Mouse (Mus musculus) MEL (cell line): ENCODE measurements around the gene Ntn5. TPM values are rescaled to one million over a fixed set of nuclear protein-coding genes. Genes with fewer than 3 reads are reported as not detected.
"Not testable (repeated sequence)": the region's sequence is repeated elsewhere in the genome, so short reads cannot be mapped to it uniquely, and the experiment has no call there.

Experiments
- DNase-seq: peaks from one replicate; pipeline ENCODE4 v3.0.0; 2011; ENCODE audit warnings: low read depth, low spot score
- H3K27ac ChIP-seq: 2 replicates; pipeline ENCODE4 v1.5.1; 2012; ENCODE audit warnings: low read depth, mild to moderate bottlenecking, control low read depth, low read length, moderate library complexity; ENCODE audit not compliant: control insufficient read depth
- H3K27me3 ChIP-seq, 2 experiments: fragments of 150-350 bp in 1 of 2; sonication (generic) in 1 of 2; 2 replicates each; pipeline ENCODE4 v1.6.1; 2012; ENCODE audit warnings: low read length in 2 of 2, mild to moderate bottlenecking in 2 of 2, improper control_type of control experiment in 1 of 2, moderate library complexity in 1 of 2; ENCODE audit not compliant: insufficient read depth in 2 of 2, control insufficient read depth in 1 of 2
- H3K36me3 ChIP-seq, 2 experiments: 2 replicates each; pipeline ENCODE4 v1.6.1; 2012 to 2014; ENCODE audit warnings: low read length in 2 of 2, improper control_type of control experiment in 1 of 2, inconsistent platforms in 1 of 2, mild to moderate bottlenecking in 1 of 2; ENCODE audit not compliant: insufficient read depth in 2 of 2, control insufficient read depth in 1 of 2
- H3K4me1 ChIP-seq, 2 experiments: fragments of 150-350 bp in 1 of 2; sonication (generic) in 1 of 2; 2 replicates each; pipeline ENCODE4 v1.6.1; 2012; ENCODE audit warnings: low read length in 2 of 2, improper control_type of control experiment in 1 of 2, mild to moderate bottlenecking in 1 of 2; ENCODE audit not compliant: insufficient read depth in 2 of 2, control insufficient read depth in 1 of 2
- H3K4me3 ChIP-seq, 2 experiments: fragments of 150-350 bp in 1 of 2; sonication (generic) in 1 of 2; 2 replicates each; pipeline ENCODE4 v1.5.1; 2012; ENCODE audit warnings: low read depth in 2 of 2, low read length in 2 of 2, mild to moderate bottlenecking in 2 of 2, moderate library complexity in 2 of 2, control low read depth in 1 of 2, improper control_type of control experiment in 1 of 2; ENCODE audit not compliant: control insufficient read depth in 1 of 2, insufficient read depth in 1 of 2
- H3K79me2 ChIP-seq: 2 replicates; pipeline ENCODE4 v1.6.1; 2012; ENCODE audit warnings: mild to moderate bottlenecking, low read length, moderate library complexity; ENCODE audit not compliant: control insufficient read depth, poor library complexity, insufficient read depth
- H3K9ac ChIP-seq: 2 replicates; pipeline ENCODE4 v1.6.1; 2012; ENCODE audit warnings: low read depth, mild to moderate bottlenecking, control low read depth, low read length, moderate library complexity; ENCODE audit not compliant: control insufficient read depth, poor library complexity, severe bottlenecking
- H3K9me3 ChIP-seq: fragments of 150-350 bp; sonication (generic); replicated peaks from 2 replicates; pipeline ENCODE4 v1.6.1; 2012; ENCODE audit warnings: mild to moderate bottlenecking, low read length, improper control_type of control experiment, moderate library complexity; ENCODE audit not compliant: insufficient read depth
- CHD1 ChIP-seq: IDR thresholded peaks from 2 replicates; pipeline ENCODE4 v1.6.1; 2012; ENCODE audit warnings: low read depth, mild to moderate bottlenecking, inconsistent platforms, low read length, improper control_type of control experiment
- CHD2 ChIP-seq: IDR thresholded peaks from 2 replicates; pipeline ENCODE4 v1.6.1; 2011; ENCODE audit warnings: low read length, improper control_type of control experiment
- E2F4 ChIP-seq: IDR thresholded peaks from 2 replicates; pipeline ENCODE4 v1.6.1; 2011; ENCODE audit warnings: low read depth, low read length, improper control_type of control experiment, borderline replicate concordance
- EP300 ChIP-seq, 2 experiments: IDR thresholded peaks; 2 replicates each; pipeline ENCODE4 v1.6.1; 2011; ENCODE audit warnings: improper control_type of control experiment in 2 of 2, low read length in 2 of 2, low read depth in 1 of 2, mild to moderate bottlenecking in 1 of 2
- ETS1 ChIP-seq: IDR thresholded peaks from 2 replicates; pipeline ENCODE4 v1.6.1; 2012; ENCODE audit warnings: low read depth, mild to moderate bottlenecking, inconsistent platforms, low read length, improper control_type of control experiment, moderate library complexity
- HCFC1 ChIP-seq: IDR thresholded peaks from 2 replicates; pipeline ENCODE4 v1.6.1; 2012; ENCODE audit warnings: low read depth, mild to moderate bottlenecking, inconsistent platforms, low read length, improper control_type of control experiment, moderate library complexity
- JUND ChIP-seq: IDR thresholded peaks from 2 replicates; pipeline ENCODE4 v1.6.1; 2011; ENCODE audit warnings: low read depth, mild to moderate bottlenecking, improper control_type of control experiment, low read length
- KAT2A ChIP-seq: conservative IDR thresholded peaks from 2 replicates; pipeline ENCODE4 v1.6.1; 2012; ENCODE audit warnings: low read depth, low read length, improper control_type of control experiment, inconsistent platforms
- MAFK ChIP-seq: IDR thresholded peaks from 2 replicates; pipeline ENCODE4 v1.6.1; 2011; ENCODE audit warnings: low read depth, mild to moderate bottlenecking, low read length, improper control_type of control experiment, borderline replicate concordance
- MAZ ChIP-seq: IDR thresholded peaks from 2 replicates; pipeline ENCODE4 v1.6.1; 2012; ENCODE audit warnings: low read depth, mild to moderate bottlenecking, inconsistent platforms, low read length, improper control_type of control experiment
- MXI1 ChIP-seq: IDR thresholded peaks from 2 replicates; pipeline ENCODE4 v1.6.1; 2011; ENCODE audit warnings: mild to moderate bottlenecking, low read depth, low read length, improper control_type of control experiment
- NELFE ChIP-seq: IDR thresholded peaks from 2 replicates; pipeline ENCODE4 v1.6.1; 2011; ENCODE audit warnings: low read depth, low read length, improper control_type of control experiment
- NRF1 ChIP-seq: IDR thresholded peaks from 2 replicates; pipeline ENCODE4 v1.6.1; 2014; ENCODE audit warnings: low read depth, mild to moderate bottlenecking, inconsistent platforms, low read length, improper control_type of control experiment, moderate library complexity; ENCODE audit not compliant: poor library complexity, insufficient read depth, severe bottlenecking
- RCOR1 ChIP-seq: IDR thresholded peaks from 2 replicates; pipeline ENCODE4 v1.6.1; 2012; ENCODE audit warnings: low read depth, mild to moderate bottlenecking, inconsistent platforms, low read length, improper control_type of control experiment
- SMC3 ChIP-seq: IDR thresholded peaks from 2 replicates; pipeline ENCODE4 v1.6.1; 2011; ENCODE audit warnings: low read depth, low read length, improper control_type of control experiment
- TBP ChIP-seq: IDR thresholded peaks from 2 replicates; pipeline ENCODE4 v1.8.0; 2011; ENCODE audit warnings: low read depth, low read length, improper control_type of control experiment
- TCF12 ChIP-seq: IDR thresholded peaks from 2 replicates; pipeline ENCODE4 v1.6.1; 2014; ENCODE audit warnings: low read depth, mild to moderate bottlenecking, inconsistent platforms, low read length, improper control_type of control experiment, moderate library complexity
- USF1 ChIP-seq: IDR thresholded peaks from 2 replicates; pipeline ENCODE4 v1.6.1; 2014; ENCODE audit warnings: low read depth, mild to moderate bottlenecking, inconsistent platforms, low read length, improper control_type of control experiment, moderate library complexity
- USF2 ChIP-seq, 2 experiments: IDR thresholded peaks; 2 replicates each; pipeline ENCODE4 v1.6.1; 2011 to 2012; ENCODE audit warnings: improper control_type of control experiment in 2 of 2, low read length in 2 of 2, borderline replicate concordance in 1 of 2, inconsistent platforms in 1 of 2, low read depth in 1 of 2, mild to moderate bottlenecking in 1 of 2; ENCODE audit not compliant: insufficient read depth in 1 of 2
- polyA plus RNA-seq, 2 experiments: library from polyadenylated mRNA; stranded (reverse) in 1 of 2; unstranded in 1 of 2; fragments of >175 nt in 1 of 2; fragments of >200 nt in 1 of 2; gene quantifications; 2 replicates each; pipeline versions ENCODE4 v1.2.1 to v1.2.4; 2012; ENCODE audit warnings: low replicate concordance in 2 of 2, low read depth in 1 of 2; ENCODE audit not compliant: insufficient read length in 2 of 2, insufficient read depth in 1 of 2, missing spikeins in 1 of 2
- total RNA-seq: library from RNA; depleted of rRNA; stranded (reverse); fragments of 300-350 nt; gene quantifications from 2 replicates; pipeline ENCODE4 v1.2.3, GENCODE M21; 2012

Ntn5 gene
- total and polyA plus RNA-seq, 3 experiments, result 0.13 TPM; not detected in 2

- H3K79me2 ChIP-seq, result no peaks in the 10 kb centered on the region
- no peaks in the 10 kb centered on the region for H3K9me3 ChIP-seq
- H3K36me3 ChIP-seq, result no peaks in the 10 kb centered on the region
- no peak overlapping the region for H3K4me3 ChIP-seq
- H3K27ac ChIP-seq, result no peak overlapping the region
- no peak overlapping the region for H3K9ac ChIP-seq
- TF ChIP-seq TCF12 (no peak), ETS1 (no peak), SMC3 (no peak), NRF1 (no peak), EP300 (IDR thresholded peaks at IDR 0.05; ENCODE audit: low read depth in 1 of 2, low read length in 2 of 2) (no peak), CHD1 (no peak), NELFE (no peak), JUND (no peak), CHD2 (no peak), MXI1 (no peak), MAFK (no peak), USF1 (no peak), RCOR1 (no peak), TBP (no peak), USF2 (IDR thresholded peaks at IDR 0.05; ENCODE audit: borderline replicate concordance in 1 of 2, insufficient read depth in 1 of 2, low read depth in 1 of 2, low read length in 2 of 2) (no peak), HCFC1 (no peak)
- no peaks in the 10 kb centered on the region for H3K4me1 ChIP-seq
- H3K27me3 ChIP-seq, result peaks cover 0 to 3% of the 10 kb centered on the region in 2 experiments; a peak in 2 of 4 replicates
- no peak for DNase-seq
Measured at GRCm38 (mm10) chr7:45654424-45655047, 29.3 kb upstream of the Ntn5 start.

- Histone ChIP-seq H3K4me3 (no peak overlapping the region), H3K9me3 (no peaks in the 10 kb centered on the region), H3K4me1 (no peaks in the 10 kb centered on the region)
- TF ChIP-seq KAT2A (no peak), E2F4 (no peak), MAZ (no peak)
- TF ChIP-seq, all 39 proteins: peak for 0
- Histone ChIP-seq H3K79me2 (no peaks in the 10 kb centered on the region), H3K27me3 (peaks cover 0 to 3% of the 10 kb centered on the region in 2 experiments; a peak in 2 of 4 replicates), H3K36me3 (no peaks in the 10 kb centered on the region), H3K9ac (no peak overlapping the region), H3K27ac (no peak overlapping the region)
- no peak for DNase-seq
Measured at GRCm38 (mm10) chr7:45660746-45661478, 22.9 kb upstream of the Ntn5 start.

GRCm38 (mm10) chr7:45661702-45662101 is 22.1 kb upstream of the Ntn5 start:
- H3K27me3 ChIP-seq, H3K4me1 ChIP-seq, H3K9ac ChIP-seq, H3K36me3 ChIP-seq, DNase-seq, H3K27ac ChIP-seq, H3K4me3 ChIP-seq, H3K79me2 ChIP-seq, H3K9me3 ChIP-seq: not testable (repeated sequence)
